Mouse (Mus musculus): Measurements from ENCODE around the gene Rufy2. TPM values are rescaled to one million over a fixed set of nuclear protein-coding genes. Genes with fewer than 3 reads are reported as not detected.

Rufy2 gene
- polyA plus RNA-seq (2012; ENCODE audit: insufficient read depth, insufficient read length, missing spikeins): 17.4 and 18.9 TPM in 2 replicates

DNA sequence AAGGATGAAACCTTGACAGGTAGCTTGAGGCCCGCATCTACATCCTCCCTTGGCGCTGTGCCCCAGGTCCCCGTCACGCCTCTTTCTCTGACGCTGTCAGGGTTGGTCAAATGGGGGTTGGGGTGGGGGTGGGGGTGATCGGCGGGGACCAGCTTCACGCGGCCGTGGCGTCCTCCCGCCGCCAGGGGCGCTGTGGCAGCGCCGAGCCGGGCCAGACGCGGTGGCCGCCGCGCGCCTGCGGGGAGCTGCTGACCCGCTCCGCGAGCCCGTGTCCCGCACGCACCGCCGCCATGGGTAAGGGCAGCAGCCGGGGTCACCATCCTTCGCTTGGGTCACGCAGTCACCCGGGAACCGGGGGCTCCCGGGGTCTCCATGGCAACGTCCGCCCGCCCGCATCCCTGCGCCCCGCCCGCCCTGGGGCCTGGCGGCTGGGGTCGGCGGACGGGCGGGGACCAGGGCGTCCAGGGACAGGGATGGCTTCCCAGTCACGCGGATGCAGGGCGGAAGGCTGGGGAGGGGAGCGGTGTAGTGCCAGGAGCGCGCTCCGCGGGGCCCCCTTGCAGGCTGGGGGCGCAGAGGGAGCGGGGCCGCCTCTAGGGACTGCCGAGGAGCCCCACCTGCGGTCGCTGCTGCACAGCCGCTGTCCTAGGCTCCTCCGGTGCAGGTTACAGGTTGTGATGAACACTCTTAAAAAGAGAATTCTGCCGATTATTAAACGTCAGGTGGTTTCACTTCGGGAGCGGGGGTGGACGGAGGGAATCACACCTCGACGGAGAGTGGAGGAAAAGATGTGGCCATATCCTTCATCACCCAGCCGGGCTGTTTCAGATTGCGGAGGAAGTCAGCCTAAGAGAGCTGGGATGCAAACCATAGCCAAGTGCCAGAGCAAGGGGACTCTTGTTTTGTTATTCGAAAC lies at the start of gene Rufy2:
Rufy2 (plus strand) TSS at position 185 of the 916 bp plus-strand sequence.
- TF ChIP-seq POLR2A (IDR thresholded peaks at IDR 0.05; ENCODE audit: borderline replicate concordance, low read depth, low read length) (no peak), CTCF (IDR thresholded peaks at IDR 0.05; ENCODE audit: low read depth, low read length) (peak; percentile 34; the same call in 1 of the 2 replicates)
- Histone ChIP-seq H3K27ac (ENCODE audit: insufficient read depth, low read depth, low read length) (no peak within 1 kb of the TSS), H3K4me1 (ENCODE audit: control insufficient read depth, insufficient read depth, low read length) (peaks cover 12% of the 10 kb centered on the region), H3K4me3 (ENCODE audit: insufficient read depth, low read length) (peak within 1 kb of the TSS; percentile 81)

DNA sequence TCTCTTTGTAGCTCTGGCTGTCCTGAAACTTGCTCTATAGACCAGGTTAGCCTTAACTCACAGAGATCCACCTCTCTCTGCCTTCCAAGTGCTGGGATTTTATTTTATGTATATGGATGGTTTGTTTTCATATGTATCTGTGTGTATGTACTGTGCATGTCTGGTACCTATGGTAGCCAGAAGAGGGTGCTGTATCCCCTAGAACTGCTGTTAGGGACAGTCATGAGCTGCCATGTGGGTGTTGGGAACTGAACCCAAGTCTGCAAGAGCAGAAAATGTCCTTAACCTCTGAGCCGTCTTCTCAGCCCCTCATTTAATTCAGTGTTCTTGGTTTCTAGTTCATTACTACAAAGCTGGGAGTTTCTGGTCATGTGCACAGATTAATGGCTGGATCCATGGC lies 47.6 kb upstream of the Rufy2 start:
- H3K4me1 ChIP-seq (ENCODE audit: control insufficient read depth, insufficient read depth, low read length): no peaks in the 10 kb centered on the region
- no peak overlapping the region for H3K4me3 ChIP-seq (ENCODE audit: insufficient read depth, low read length)
- TF ChIP-seq POLR2A (IDR thresholded peaks at IDR 0.05; ENCODE audit: borderline replicate concordance, low read depth, low read length): no peak
- TF ChIP-seq CTCF (IDR thresholded peaks at IDR 0.05; ENCODE audit: low read depth, low read length): no peak
- no peak overlapping the region for H3K27ac ChIP-seq (ENCODE audit: insufficient read depth, low read depth, low read length)

DNA sequence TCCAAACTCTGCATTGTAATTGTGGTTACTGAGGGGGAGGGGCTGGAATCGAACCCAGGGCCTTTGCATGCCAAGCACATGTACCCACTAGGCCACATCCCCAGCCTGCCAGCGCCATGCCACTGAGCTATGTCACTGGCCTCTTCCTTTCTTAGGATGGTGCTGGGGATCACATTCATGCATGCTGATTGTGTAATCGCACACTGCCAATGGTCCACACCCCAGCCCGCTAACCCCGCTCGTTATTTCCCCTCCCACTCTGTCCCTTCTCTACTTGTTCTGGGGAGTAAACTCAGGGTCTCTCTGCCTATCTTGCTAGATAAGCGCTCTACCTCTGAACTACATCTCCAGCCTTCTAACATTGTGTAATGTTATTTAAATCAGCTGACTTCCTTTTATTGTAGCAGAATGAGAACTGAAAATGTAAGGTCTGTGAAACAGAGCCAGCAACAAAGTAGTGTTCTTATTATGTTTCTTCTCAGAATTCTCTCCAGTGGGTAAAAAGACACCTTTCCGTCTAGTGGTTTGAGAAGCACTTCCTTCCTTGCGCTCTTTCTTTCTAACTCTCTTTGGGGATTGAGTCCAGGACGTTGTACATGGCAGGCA lies 34.9 kb upstream of the Rufy2 start:
- H3K27ac ChIP-seq (ENCODE audit: insufficient read depth, low read depth, low read length): peak overlapping the region; percentile 69

DNA sequence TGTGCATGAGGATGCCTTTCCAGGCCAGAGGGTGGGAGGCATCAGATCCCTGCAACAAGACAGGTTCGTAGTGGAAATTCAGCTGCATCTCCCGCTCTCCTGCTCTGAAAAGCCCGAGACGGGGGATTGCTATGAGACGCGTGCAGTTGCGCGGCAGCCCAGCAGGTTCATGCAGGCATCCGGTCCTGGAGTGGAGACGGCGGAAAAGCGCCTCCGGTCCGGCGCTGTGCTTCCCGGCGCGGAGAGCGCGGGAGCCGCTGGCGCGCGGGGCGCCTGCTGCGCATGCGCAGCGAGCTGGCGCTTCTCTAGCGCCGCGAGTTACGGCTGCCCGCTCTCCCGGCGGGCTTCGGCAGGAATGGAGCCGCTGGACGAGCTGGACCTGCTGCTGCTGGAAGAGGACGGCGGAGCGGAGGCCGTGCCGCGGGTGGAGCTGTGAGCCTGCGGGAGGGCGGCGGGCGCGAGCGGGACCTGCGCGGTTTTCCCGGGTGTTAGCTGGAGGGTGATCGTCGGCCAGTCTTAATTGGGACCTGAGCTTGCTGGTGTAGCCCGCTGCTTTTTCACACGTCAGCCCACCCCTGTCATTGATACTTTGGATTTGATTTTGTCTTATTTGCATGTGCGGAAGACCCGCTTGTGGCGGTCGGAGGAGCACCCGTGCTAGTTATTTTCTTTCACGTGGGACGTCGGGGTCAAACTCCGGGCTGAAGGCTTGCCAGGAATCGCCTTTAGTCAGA lies 33.1 kb upstream of the Rufy2 start, which contains the start of gene Dna2:
Dna2 (plus strand) TSS at position 289 of the 734 bp plus-strand sequence.
- Histone ChIP-seq H3K4me1 (ENCODE audit: control insufficient read depth, insufficient read depth, low read length) (peaks cover 20% of the 10 kb centered on the region), H3K27ac (ENCODE audit: insufficient read depth, low read depth, low read length) (peak within 1 kb of the TSS; percentile 66), H3K4me3 (ENCODE audit: insufficient read depth, low read length) (peak within 1 kb of the TSS; percentile 81)
- TF ChIP-seq POLR2A (IDR thresholded peaks at IDR 0.05; ENCODE audit: borderline replicate concordance, low read depth, low read length): no peak
- TF ChIP-seq CTCF (IDR thresholded peaks at IDR 0.05; ENCODE audit: low read depth, low read length): no peak

More for the DNA sequence above, 34.9 kb upstream of the Rufy2 start:
- no peak overlapping the region for H3K4me3 ChIP-seq (ENCODE audit: insufficient read depth, low read length)
- peaks cover 20% of the 10 kb centered on the region for H3K4me1 ChIP-seq (ENCODE audit: control insufficient read depth, insufficient read depth, low read length)
- TF ChIP-seq CTCF (IDR thresholded peaks at IDR 0.05; ENCODE audit: low read depth, low read length): no peak
- TF ChIP-seq POLR2A (IDR thresholded peaks at IDR 0.05; ENCODE audit: borderline replicate concordance, low read depth, low read length): no peak

DNA sequence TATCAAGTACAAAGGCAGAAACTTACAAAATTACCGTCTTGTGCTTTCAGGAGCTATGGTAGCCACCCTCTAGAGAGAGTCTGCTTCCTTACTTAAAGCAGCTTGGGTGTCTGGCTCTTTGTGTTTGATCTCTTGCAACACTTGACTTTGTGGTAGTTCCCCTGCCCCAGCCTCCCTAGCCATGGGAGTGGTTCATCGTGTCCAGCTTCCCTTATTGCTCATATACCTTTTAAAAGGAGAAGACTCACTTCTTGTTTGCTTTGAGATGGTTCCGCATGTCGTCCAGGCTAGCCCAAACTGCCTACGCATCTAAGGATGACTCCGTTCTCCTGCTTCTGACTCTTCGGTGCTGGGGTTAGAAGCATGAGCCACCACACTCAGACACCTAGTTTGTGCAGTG lies 31.5 kb upstream of the Rufy2 start:
- Histone ChIP-seq H3K27ac (ENCODE audit: insufficient read depth, low read depth, low read length) (peak overlapping the region; percentile 27), H3K4me3 (ENCODE audit: insufficient read depth, low read length) (no peak overlapping the region), H3K4me1 (ENCODE audit: control insufficient read depth, insufficient read depth, low read length) (peaks cover 20% of the 10 kb centered on the region)
- TF ChIP-seq CTCF (IDR thresholded peaks at IDR 0.05; ENCODE audit: low read depth, low read length) (no peak), POLR2A (IDR thresholded peaks at IDR 0.05; ENCODE audit: borderline replicate concordance, low read depth, low read length) (no peak)

DNA sequence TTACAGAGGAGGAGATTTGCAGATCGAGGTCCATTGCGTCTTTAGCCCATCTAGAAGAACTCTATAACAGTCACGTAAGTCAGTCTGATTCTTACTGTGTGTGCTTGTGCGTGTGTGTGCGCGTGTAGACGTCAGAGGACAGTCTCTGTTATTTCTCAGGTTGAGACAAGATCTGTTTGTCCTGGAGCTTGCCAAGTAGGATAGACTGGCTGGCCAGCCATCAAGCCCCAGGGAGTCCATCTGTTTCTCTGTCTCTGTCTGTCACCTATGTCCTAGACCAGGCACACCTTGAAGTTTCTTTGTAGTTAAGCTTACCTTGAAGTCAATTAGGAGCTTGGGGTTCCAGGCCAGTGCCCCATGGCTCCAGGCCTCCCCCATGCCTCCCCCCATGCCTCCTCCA lies 16.1 kb upstream of the Rufy2 start:
- TF ChIP-seq CTCF (IDR thresholded peaks at IDR 0.05; ENCODE audit: low read depth, low read length) (no peak), POLR2A (IDR thresholded peaks at IDR 0.05; ENCODE audit: borderline replicate concordance, low read depth, low read length) (no peak)
- no peak overlapping the region for H3K4me3 ChIP-seq (ENCODE audit: insufficient read depth, low read length)
- H3K4me1 ChIP-seq (ENCODE audit: control insufficient read depth, insufficient read depth, low read length): no peaks in the 10 kb centered on the region
- H3K27ac ChIP-seq (ENCODE audit: insufficient read depth, low read depth, low read length): no peak overlapping the region

DNA sequence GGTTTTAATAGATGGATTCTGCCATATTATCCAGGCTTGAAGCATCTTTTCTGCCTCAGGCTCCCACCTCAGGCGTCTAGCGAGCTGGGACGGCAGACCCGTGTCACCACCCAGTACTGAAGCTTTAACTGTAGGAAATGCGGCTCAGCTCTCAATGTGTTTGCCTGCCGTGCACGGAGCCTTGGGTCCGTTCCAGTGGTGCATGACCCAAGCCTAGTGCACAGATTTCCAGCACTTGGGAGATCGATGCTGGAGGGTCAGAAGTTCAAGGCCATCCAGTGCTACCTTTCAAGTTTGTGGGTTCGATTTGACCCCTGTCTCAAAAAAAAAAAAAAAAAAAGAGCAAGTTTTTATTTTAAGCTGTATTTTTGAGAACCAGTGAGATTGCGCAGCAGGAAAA lies 14.2 kb upstream of the Rufy2 start:
- TF ChIP-seq CTCF (IDR thresholded peaks at IDR 0.05; ENCODE audit: low read depth, low read length) (no peak), POLR2A (IDR thresholded peaks at IDR 0.05; ENCODE audit: borderline replicate concordance, low read depth, low read length) (no peak)
- no peak overlapping the region for H3K27ac ChIP-seq (ENCODE audit: insufficient read depth, low read depth, low read length)
- H3K4me1 ChIP-seq (ENCODE audit: control insufficient read depth, insufficient read depth, low read length): no peaks in the 10 kb centered on the region
- H3K4me3 ChIP-seq (ENCODE audit: insufficient read depth, low read length): no peak overlapping the region

DNA sequence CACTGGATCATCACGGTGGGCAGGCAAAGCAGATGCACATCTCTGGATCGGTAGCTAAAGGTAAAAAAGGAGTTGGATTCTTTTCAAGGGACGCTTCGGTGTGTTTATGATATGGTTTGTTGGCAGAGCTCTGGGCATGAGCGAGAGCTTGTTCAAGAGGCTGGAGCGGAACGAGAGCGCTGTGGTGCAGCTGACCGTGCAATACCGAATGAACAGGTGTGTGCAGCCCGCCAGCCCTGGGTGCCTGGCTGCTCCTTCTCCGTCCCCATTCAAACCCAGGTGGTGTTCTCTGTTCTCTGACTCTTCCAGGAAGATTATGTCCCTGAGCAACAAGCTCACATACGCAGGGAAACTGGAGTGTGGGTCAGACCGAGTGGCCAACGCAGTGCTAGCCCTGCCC lies 13.7 kb upstream of the Rufy2 start:
- Histone ChIP-seq H3K27ac (ENCODE audit: insufficient read depth, low read depth, low read length) (no peak overlapping the region), H3K4me1 (ENCODE audit: control insufficient read depth, insufficient read depth, low read length) (no peaks in the 10 kb centered on the region), H3K4me3 (ENCODE audit: insufficient read depth, low read length) (no peak overlapping the region)
- TF ChIP-seq POLR2A (IDR thresholded peaks at IDR 0.05; ENCODE audit: borderline replicate concordance, low read depth, low read length): no peak
- TF ChIP-seq CTCF (IDR thresholded peaks at IDR 0.05; ENCODE audit: low read depth, low read length): no peak

DNA sequence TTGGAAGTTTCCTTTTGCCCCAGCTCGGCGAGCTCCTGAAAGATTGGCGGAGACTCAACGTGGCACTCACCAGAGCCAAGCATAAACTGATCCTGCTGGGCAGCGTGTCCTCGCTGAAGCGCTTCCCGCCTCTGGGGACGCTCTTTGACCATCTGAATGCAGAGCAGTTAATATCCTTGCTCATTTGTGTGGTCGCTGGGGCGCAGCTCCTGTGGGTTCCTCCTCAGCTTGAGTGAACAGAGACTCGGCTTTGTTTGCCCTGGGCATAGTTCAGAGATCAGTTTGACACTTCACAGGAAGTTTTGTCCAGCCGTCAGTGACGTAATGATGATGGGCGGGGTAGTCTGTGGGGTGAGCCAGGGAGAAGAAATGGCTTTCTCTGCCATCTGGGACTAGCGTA lies 8.2 kb upstream of the Rufy2 start:
- Histone ChIP-seq H3K4me1 (ENCODE audit: control insufficient read depth, insufficient read depth, low read length) (no peaks in the 10 kb centered on the region), H3K27ac (ENCODE audit: insufficient read depth, low read depth, low read length) (no peak overlapping the region), H3K4me3 (ENCODE audit: insufficient read depth, low read length) (no peak overlapping the region)
- no peak for TF ChIP-seq POLR2A (IDR thresholded peaks at IDR 0.05; ENCODE audit: borderline replicate concordance, low read depth, low read length)
- TF ChIP-seq CTCF (IDR thresholded peaks at IDR 0.05; ENCODE audit: low read depth, low read length): no peak

All from bone marrow macrophage, adult 2 months (primary cell).